ENCODE assay signal across 20 mouse cellular contexts in genomic region chr1:155111491-155111890, GRCm38 (mm10). TPM values are rescaled to one million over a fixed set of nuclear protein-coding genes. Genes with fewer than 3 reads are reported as not detected.
DNase-seq lines count a peak whose midpoint lies in the region; ATAC-seq and TF ChIP-seq lines count a peak whose summit lies in the region.
"Had no signal": no experiment of that assay in that cellular context is flagged by ENCODE, and none has a peak within 500 bp of the region (broad histone marks: within the 10 kb centered on the region; RNA-seq: fewer than 3 reads in every experiment).

No protein-coding gene starts in this region.

- no peaks in the 10 kb centered on the region for H3K36me3 ChIP-seq in heart, embryonic 16.5 days (ENCODE audit: control insufficient read depth, insufficient read depth)
- H3K36me3 ChIP-seq in forebrain, embryonic 15.5 days: no peaks in the 10 kb centered on the region
- H3K36me3 ChIP-seq in midbrain, embryonic 15.5 days (replicated peaks): no peaks in the 10 kb centered on the region
- H3K36me3 ChIP-seq: embryonic facial prominence, embryonic 12.5 days; heart, embryonic 12.5 days; limb, embryonic 15.5 days; neural tube, embryonic 12.5 days had no signal

- H3K9me3 ChIP-seq in heart, embryonic 16.5 days (replicated peaks; ENCODE audit: control insufficient read depth, low read length): no peaks in the 10 kb centered on the region
- no peaks in the 10 kb centered on the region for H3K9me3 ChIP-seq in forebrain, embryonic 15.5 days
- no peaks in the 10 kb centered on the region for H3K9me3 ChIP-seq in midbrain, embryonic 15.5 days
- H3K9me3 ChIP-seq: embryonic facial prominence, embryonic 12.5 days; heart, embryonic 12.5 days; limb, embryonic 15.5 days; neural tube, embryonic 12.5 days had no signal

- H3K4me3 ChIP-seq in heart, embryonic 16.5 days (ENCODE audit: low read length): no peak overlapping the region
- no peak overlapping the region for H3K4me3 ChIP-seq in forebrain, embryonic 15.5 days
- H3K4me3 ChIP-seq in midbrain, embryonic 15.5 days: no peak overlapping the region
- no peak overlapping the region for H3K4me3 ChIP-seq in gastrocnemius, adult 2 months
- H3K4me3 ChIP-seq: embryonic facial prominence, embryonic 12.5 days; heart, embryonic 12.5 days; limb, embryonic 15.5 days; neural tube, embryonic 12.5 days had no signal

- ATAC-seq in heart, embryonic 16.5 days (replicated peaks; ENCODE audit: extremely low read depth, insufficient read depth, low FRiP score): no peak
- peak; percentile 67 for ATAC-seq in forebrain, embryonic 15.5 days (replicated peaks)
- no peak for ATAC-seq in midbrain, embryonic 15.5 days (replicated peaks)
- ATAC-seq: lung, postnatal 0 days had no signal

- intact Hi-C loops in heart, postnatal 10 days (cut with DNase I): no loop called here
- intact Hi-C loops in gastrocnemius, adult 2 months (cut with DNase I): no loop called here

- H3K27ac ChIP-seq in heart, embryonic 16.5 days (ENCODE audit: low read length): no peak overlapping the region
- peak overlapping the region; percentile 33; the same call in 1 of the 2 replicates for H3K27ac ChIP-seq in forebrain, embryonic 15.5 days (replicated peaks)
- peak overlapping the region; percentile 67 for H3K27ac ChIP-seq in midbrain, embryonic 15.5 days
- H3K27ac ChIP-seq in gastrocnemius, adult 2 months: no peak overlapping the region
- H3K27ac ChIP-seq: embryonic facial prominence, embryonic 12.5 days; kidney, postnatal 0 days; limb, embryonic 15.5 days; neural tube, embryonic 12.5 days had no signal

- DNase-seq in heart, postnatal 10 days: no peak
- peak; percentile 66 for DNase-seq in ZHBTc4 (ENCODE audit: low read depth, low spot score)
- DNase-seq in gastrocnemius, adult 2 months: no peak
- DNase-seq in cerebellum, postnatal 10 days: no peak
- DNase-seq in thymus, postnatal 10 days (ENCODE audit: low spot score in 2 of 2): no peak
- DNase-seq: B cell, adult 2 months; cerebellum, adult 9-11 months; gastrocnemius, postnatal 36 days; kidney, adult 18-20 months; thymus, postnatal 4 days had no signal

- no peak for TF ChIP-seq CTCF in gastrocnemius, adult 2 months (IDR thresholded peaks at IDR 0.05)

- H3K27me3 ChIP-seq in heart, embryonic 16.5 days (ENCODE audit: control insufficient read depth, insufficient read depth, low read length): no peaks in the 10 kb centered on the region
- H3K27me3 ChIP-seq in forebrain, embryonic 15.5 days: no peaks in the 10 kb centered on the region
- H3K27me3 ChIP-seq in midbrain, embryonic 15.5 days (replicated peaks): no peaks in the 10 kb centered on the region
- H3K27me3 ChIP-seq: embryonic facial prominence, embryonic 12.5 days; limb, embryonic 15.5 days; neural tube, embryonic 12.5 days had no signal

- no peak overlapping the region for H3K4me2 ChIP-seq in heart, embryonic 16.5 days (ENCODE audit: low read depth, low read length)
- H3K4me2 ChIP-seq in forebrain, embryonic 15.5 days (replicated peaks): no peak overlapping the region
- no peak overlapping the region for H3K4me2 ChIP-seq in midbrain, embryonic 15.5 days
- H3K4me2 ChIP-seq: embryonic facial prominence, embryonic 12.5 days; heart, embryonic 12.5 days; limb, embryonic 15.5 days; neural tube, embryonic 12.5 days had no signal

- WGBS in heart, embryonic 16.5 days: 55% methylated on average over 6 of the region's 6 CpGs
- WGBS in forebrain, embryonic 15.5 days: 3% methylated on average over 6 of the region's 6 CpGs
- WGBS in midbrain, embryonic 15.5 days: 11% methylated on average over 6 of the region's 6 CpGs

- peaks cover 29% of the 10 kb centered on the region for H3K4me1 ChIP-seq in heart, embryonic 16.5 days (ENCODE audit: control insufficient read depth, insufficient read depth, low read length)
- peaks cover 28% of the 10 kb centered on the region for H3K4me1 ChIP-seq in forebrain, embryonic 15.5 days
- H3K4me1 ChIP-seq in midbrain, embryonic 15.5 days: peaks cover 34% of the 10 kb centered on the region

- peak overlapping the region; percentile 30; the same call in 1 of the 2 replicates for H3K9ac ChIP-seq in heart, embryonic 16.5 days (ENCODE audit: low read length)
- H3K9ac ChIP-seq in forebrain, embryonic 15.5 days (replicated peaks): no peak overlapping the region
- H3K9ac ChIP-seq in midbrain, embryonic 15.5 days: no peak overlapping the region
- H3K9ac ChIP-seq: embryonic facial prominence, embryonic 12.5 days; heart, embryonic 12.5 days; limb, embryonic 15.5 days; neural tube, embryonic 12.5 days had no signal

RNA-seq across cellular contexts. Expression of gene Ier5, which starts 12.1 kb away (rescaled TPM):
- 3.6 and 3.9 TPM in 2 replicates for polyA plus RNA-seq in heart, embryonic 16.5 days (2015; fragmentation: Nextera tagmentation; extraction: Ambion mirVana)
- total RNA-seq in heart, postnatal 10 days (2021): 10 to 100 TPM; 20.4 to 22.6 TPM
- 19.8 and 21.5 TPM in 2 replicates for polyA plus RNA-seq in forebrain, embryonic 15.5 days (2015; fragmentation: Nextera tagmentation; extraction: Ambion mirVana)
- 7.2 and 9.4 TPM in 2 replicates for polyA plus RNA-seq in midbrain, embryonic 15.5 days (2015; fragmentation: Nextera tagmentation; extraction: Ambion mirVana)
- total RNA-seq in gastrocnemius, adult 2 months (2021): 1 to 10 TPM; 4.6 to 4.7 TPM

RNA-seq across cellular contexts. Expression of gene Mr1, which starts 35.1 kb away (rescaled TPM):
- 7.7 and 10.4 TPM in 2 replicates for polyA plus RNA-seq in heart, embryonic 16.5 days (2015; fragmentation: Nextera tagmentation; extraction: Ambion mirVana)
- 10 to 100 TPM in 1 of 2 experiments, 1 to 10 TPM in 1; 8.9 to 11.9 TPM for total RNA-seq in heart, postnatal 10 days (2021)
- polyA plus RNA-seq in forebrain, embryonic 15.5 days (2015; fragmentation: Nextera tagmentation; extraction: Ambion mirVana): 0.59 and 0.83 TPM in 2 replicates
- 0.71 and 1.2 TPM in 2 replicates for polyA plus RNA-seq in midbrain, embryonic 15.5 days (2015; fragmentation: Nextera tagmentation; extraction: Ambion mirVana)
- total RNA-seq in gastrocnemius, adult 2 months (2021): 10 to 100 TPM in 1 of 2 experiments, 1 to 10 TPM in 1; 10.0 to 11.1 TPM
- total RNA-seq: ES-E14 had no signal

RNA-seq across cellular contexts. Expression of gene Stx6, which starts 47.0 kb away (rescaled TPM):
- polyA plus RNA-seq in heart, embryonic 16.5 days (2015; fragmentation: Nextera tagmentation; extraction: Ambion mirVana): 53.4 and 54.0 TPM in 2 replicates
- 10 to 100 TPM; 46.2 to 50.5 TPM for total RNA-seq in heart, postnatal 10 days (2021)
- 129 and 131 TPM in 2 replicates for polyA plus RNA-seq in forebrain, embryonic 15.5 days (2015; fragmentation: Nextera tagmentation; extraction: Ambion mirVana)
- 114 and 118 TPM in 2 replicates for polyA plus RNA-seq in midbrain, embryonic 15.5 days (2015; fragmentation: Nextera tagmentation; extraction: Ambion mirVana)
- total RNA-seq in gastrocnemius, adult 2 months (2021): 10 to 100 TPM; 10.5 to 12.8 TPM

Comparison
In these comparisons a context has a peak if more than half of its experiments do, and no peak if none do; other contexts are left out.
1. H3K27ac ChIP-seq: peak in forebrain, embryonic 15.5 days (single experiment) and midbrain, embryonic 15.5 days (single experiment); none in heart, embryonic 16.5 days (single experiment) and gastrocnemius, adult 2 months (single experiment).